Mouse (Mus musculus) cerebellum, adult 2 months (tissue): ENCODE measurements around the gene Ppm1b.

Experiments used
- CTCF ChIP-seq: fragments of 200-500 bp; IDR thresholded peaks from 2 replicates; pipeline ENCODE4 v1.5.1; 2011; ENCODE audit warnings: low read depth, mild to moderate bottlenecking, control low read depth, low read length, moderate library complexity, borderline replicate concordance; ENCODE audit not compliant: insufficient read depth
- POLR2A ChIP-seq: fragments of 200-500 bp; IDR thresholded peaks from 2 replicates; pipeline ENCODE4 v1.6.1; 2011; ENCODE audit warnings: low read length, control low read depth, borderline replicate concordance; ENCODE audit not compliant: insufficient read depth

DNA sequence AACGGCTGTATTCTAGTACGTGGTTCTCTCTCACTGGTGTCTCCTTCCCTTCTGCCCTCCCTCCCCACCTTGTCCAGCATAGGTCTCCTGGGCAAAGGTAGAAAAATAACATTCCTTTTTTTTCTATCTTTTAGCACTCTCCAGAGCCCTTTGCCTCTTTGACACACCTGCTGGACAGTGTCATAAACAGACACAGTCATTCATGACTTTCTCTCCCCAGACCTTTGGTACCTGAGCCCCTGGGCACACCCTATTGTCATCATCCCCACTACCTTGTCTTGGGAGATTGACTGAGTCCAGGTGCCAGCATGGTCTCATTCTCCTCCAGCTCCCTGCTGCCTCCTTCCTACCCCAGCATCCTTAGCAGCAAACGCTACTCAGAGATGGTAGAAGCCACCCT lies 76.5 kb downstream of the Ppm1b start:
- TF ChIP-seq POLR2A (no peak), CTCF (no peak)
